Mouse (Mus musculus) kidney, postnatal 0 days (tissue): ENCODE measurements around the gene Fam49a. TPM values are rescaled to one million over a fixed set of nuclear protein-coding genes. Genes with fewer than 3 reads are reported as not detected.
"Not testable (repeated sequence)": the region's sequence is repeated elsewhere in the genome, so short reads cannot be mapped to it uniquely, and the experiment has no call there.

Source experiments
- ATAC-seq: fragments of 200-750 bp; cut with Nextera tagmentation; replicated peaks from 2 replicates; pipeline ENCODE4 v1.8.0; 2017; ENCODE audit warnings: low read depth, moderate number of reproducible peaks, moderate TSS enrichment, moderate library complexity; ENCODE audit not compliant: low FRiP score
- DNase-seq: peaks from one replicate; pipeline ENCODE4 v3.0.0-alpha.2; 2016; ENCODE audit warnings: low spot score
- H3K27ac ChIP-seq: fragments of 300-500 bp; sonication (generic); 2 replicates; pipeline ENCODE4 v1.5.1; 2014; ENCODE audit warnings: mild to moderate bottlenecking
- H3K27me3 ChIP-seq: fragments of 300-500 bp; sonication (generic); 2 replicates; pipeline ENCODE4 v1.6.1; 2014; ENCODE audit warnings: low read length, mixed read lengths; ENCODE audit not compliant: insufficient read depth
- H3K36me3 ChIP-seq: fragments of 300-500 bp; sonication (generic); 2 replicates; pipeline ENCODE4 v1.6.1; 2014; ENCODE audit warnings: low read length, mixed read lengths; ENCODE audit not compliant: insufficient read depth
- H3K4me1 ChIP-seq: fragments of 300-500 bp; sonication (generic); replicated peaks from 2 replicates; pipeline ENCODE4 v1.6.1; 2014; ENCODE audit warnings: antibody characterized with exemption, low read length, mixed read lengths; ENCODE audit not compliant: insufficient read depth
- H3K4me2 ChIP-seq: fragments of 300-500 bp; sonication (generic); 2 replicates; pipeline ENCODE4 v1.6.1; 2014; ENCODE audit warnings: mild to moderate bottlenecking, low read length, moderate library complexity, mixed read lengths
- H3K4me3 ChIP-seq: fragments of 300-500 bp; sonication (generic); replicated peaks from 2 replicates; pipeline ENCODE4 v1.5.1; 2014; ENCODE audit warnings: low read depth, low read length
- H3K9ac ChIP-seq: fragments of 300-500 bp; sonication (generic); 2 replicates; pipeline ENCODE4 v1.6.1; 2014; ENCODE audit warnings: low read depth, low read length
- H3K9me3 ChIP-seq: fragments of 300-500 bp; sonication (generic); replicated peaks from 2 replicates; pipeline ENCODE4 v1.6.1; 2016; ENCODE audit warnings: low read length, inconsistent platforms, mixed read lengths
- CTCF ChIP-seq: IDR thresholded peaks from 2 replicates; pipeline ENCODE4 v1.5.1; 2016; ENCODE audit warnings: antibody characterized with exemption, low read depth, mild to moderate bottlenecking, moderate library complexity
- WGBS: fragments of 180-500 bp; shearing (Covaris S2); extraction: QIAGEN DNeasy Blood & Tissue Kit; methylation state at CpG from one replicate; pipeline ENCODE4 v1.1.7; 2014; 5-methylcytosine and 5-hydroxymethylcytosine counted together
- polyA plus RNA-seq: library from polyadenylated mRNA; unstranded; fragments of >200 nt; fragmentation: Nextera tagmentation; extraction: Ambion mirVana; gene quantifications from 2 replicates; pipeline ENCODE4 v1.2.1, GENCODE M21; 2015

The Fam49a gene
- polyA plus RNA-seq, 1 experiment from 2014 or later: 5.6 TPM

DNA sequence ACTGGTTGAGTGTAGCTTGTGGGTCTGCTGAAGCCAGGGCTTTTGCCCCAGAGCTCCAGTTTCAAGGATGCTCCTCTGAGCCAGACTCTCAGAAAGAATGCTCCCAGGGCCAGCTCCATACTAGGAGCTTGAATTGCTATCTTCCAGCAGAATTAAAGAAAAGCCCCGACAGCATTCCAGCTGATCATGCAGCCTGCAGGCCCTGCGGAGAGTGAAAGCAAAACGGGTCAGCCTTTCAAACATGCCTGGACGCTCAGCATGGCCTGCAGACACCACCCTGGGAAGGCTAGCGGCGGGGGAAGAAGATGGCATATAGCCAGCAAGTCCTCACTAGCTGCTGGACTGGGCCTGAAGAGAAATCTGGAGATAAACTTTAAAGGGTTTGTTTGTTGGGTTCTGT lies 55.0 kb downstream of the Fam49a start:
- Histone ChIP-seq H3K36me3 (no peaks in the 10 kb centered on the region), H3K27me3 (no peaks in the 10 kb centered on the region), H3K9me3 (no peaks in the 10 kb centered on the region), H3K4me3 (no peak overlapping the region), H3K4me2 (no peak overlapping the region), H3K27ac (no peak overlapping the region), H3K4me1 (no peaks in the 10 kb centered on the region), H3K9ac (no peak overlapping the region; the same call in 1 of the 2 replicates)
- ATAC-seq (no peak), DNase-seq (peak; percentile 59)
- no peak for TF ChIP-seq CTCF
- 24% methylated on average over 6 of the region's 6 CpGs for WGBS

DNA sequence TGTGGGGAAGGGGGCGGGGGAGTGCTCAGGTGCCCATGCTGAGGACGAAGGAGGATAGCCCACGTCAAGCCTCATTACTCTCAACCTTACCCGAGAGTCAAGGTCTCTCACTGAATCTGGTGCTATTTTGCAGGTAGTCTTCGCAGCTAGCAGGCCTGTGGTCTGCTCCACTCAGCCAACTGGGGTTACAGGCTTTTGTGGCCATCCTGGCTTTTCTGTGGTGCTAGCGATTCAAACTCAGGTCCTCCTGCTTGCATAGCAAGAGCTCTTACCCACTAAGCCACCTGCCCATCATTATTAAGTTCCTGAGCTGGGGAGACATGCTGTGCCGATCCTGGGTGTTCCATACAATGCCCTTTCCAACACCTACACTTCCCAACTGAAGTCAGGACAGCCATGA lies 55.7 kb downstream of the Fam49a start:
- Histone ChIP-seq H3K4me1 (no peaks in the 10 kb centered on the region), H3K27me3 (no peaks in the 10 kb centered on the region), H3K27ac (no peak overlapping the region), H3K4me2 (no peak overlapping the region), H3K9me3 (no peaks in the 10 kb centered on the region), H3K4me3 (no peak overlapping the region), H3K36me3 (no peaks in the 10 kb centered on the region), H3K9ac (no peak overlapping the region)
- no peak for DNase-seq
- no peak for TF ChIP-seq CTCF
- no peak for ATAC-seq
- WGBS: 69% methylated on average over 7 of the region's 7 CpGs

DNA sequence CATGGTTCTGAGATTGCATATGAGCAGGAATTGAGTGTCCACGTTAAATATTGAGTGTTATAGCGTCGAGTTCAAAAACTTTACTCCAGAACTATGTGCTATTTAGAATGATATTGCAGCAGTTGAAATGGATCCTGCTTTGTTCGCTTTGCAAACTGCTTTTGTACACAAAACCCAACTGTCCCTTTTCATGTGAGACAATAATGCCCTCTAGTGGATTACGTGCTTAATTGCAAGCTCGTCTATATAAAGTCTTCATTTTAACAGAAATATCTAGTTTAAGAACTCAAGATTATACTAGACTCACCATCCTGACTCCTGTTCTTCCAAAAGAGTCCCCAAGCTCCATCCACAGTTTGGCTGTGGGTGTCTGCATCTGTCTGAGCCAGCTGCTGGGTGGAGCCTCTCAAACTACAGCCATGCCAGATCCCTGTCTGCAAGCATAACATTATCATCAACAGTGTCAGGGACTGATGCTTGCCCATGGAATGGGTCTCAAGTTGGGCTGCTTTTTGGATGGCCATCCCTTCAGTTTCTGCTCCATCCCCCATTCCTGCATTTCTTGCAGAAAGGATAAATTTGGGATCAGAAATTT lies 56.3 kb downstream of the Fam49a start:
- peak; percentile 93 for TF ChIP-seq CTCF
- ATAC-seq: no peak
- Histone ChIP-seq H3K4me1 (no peaks in the 10 kb centered on the region), H3K27me3 (no peaks in the 10 kb centered on the region), H3K4me3 (no peak overlapping the region), H3K36me3 (no peaks in the 10 kb centered on the region), H3K27ac (no peak overlapping the region), H3K9ac (no peak overlapping the region), H3K4me2 (no peak overlapping the region), H3K9me3 (no peaks in the 10 kb centered on the region)
- peak; percentile 92 for DNase-seq
- 6% methylated on average over 6 of the region's 6 CpGs for WGBS

DNA sequence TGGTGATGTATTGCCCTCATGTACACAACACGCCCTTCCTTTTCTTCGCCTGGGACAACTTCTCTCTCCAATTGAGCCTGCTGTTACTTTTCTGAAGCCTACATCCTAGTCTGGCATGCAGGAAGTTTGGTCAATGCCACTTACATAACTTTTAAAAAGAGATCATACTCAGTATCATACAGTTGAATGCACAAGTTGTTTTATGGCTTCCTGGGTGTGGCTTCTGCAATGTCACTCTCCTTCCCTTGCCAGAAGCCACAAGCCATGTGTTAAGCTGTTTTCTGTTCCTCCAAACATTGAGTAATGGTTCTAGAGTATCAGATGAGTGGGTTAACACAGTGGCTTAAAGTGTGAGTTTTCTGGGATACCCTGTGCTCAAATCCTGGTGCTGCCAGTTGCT lies 58.8 kb downstream of the Fam49a start:
- ATAC-seq: no peak
- H3K9me3 ChIP-seq: no peaks in the 10 kb centered on the region
- no peak overlapping the region for H3K4me2 ChIP-seq
- no peak overlapping the region for H3K9ac ChIP-seq
- no peaks in the 10 kb centered on the region for H3K27me3 ChIP-seq
- peak; percentile 56 for DNase-seq
- no peak overlapping the region for H3K27ac ChIP-seq
- H3K36me3 ChIP-seq: no peaks in the 10 kb centered on the region
- H3K4me3 ChIP-seq: no peak overlapping the region
- no peaks in the 10 kb centered on the region for H3K4me1 ChIP-seq
- no peak for TF ChIP-seq CTCF
- WGBS: 66% methylated on average over 2 of the region's 2 CpGs

DNA sequence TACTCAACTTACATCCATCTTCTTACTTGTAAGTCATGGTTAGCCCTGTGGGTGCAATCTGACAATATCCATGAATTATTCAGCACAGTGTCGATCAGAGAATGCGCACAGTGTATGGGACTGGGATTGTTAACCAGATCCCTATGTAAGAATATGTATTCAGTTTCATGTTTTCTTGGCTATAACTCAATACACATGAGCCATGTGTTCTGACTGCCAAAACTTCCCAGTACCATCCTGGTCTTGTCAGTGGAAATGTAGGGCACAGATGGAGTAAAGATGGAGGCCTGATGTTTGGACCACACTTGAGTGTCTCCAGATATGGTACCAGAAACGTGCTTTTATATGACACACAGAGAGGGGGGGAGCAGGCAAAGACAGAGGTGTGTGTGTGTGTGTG lies 59.2 kb downstream of the Fam49a start:
- Histone ChIP-seq H3K4me3 (no peak overlapping the region), H3K27ac (no peak overlapping the region), H3K4me2 (no peak overlapping the region), H3K9me3 (no peaks in the 10 kb centered on the region), H3K9ac (no peak overlapping the region), H3K4me1 (no peaks in the 10 kb centered on the region), H3K27me3 (no peaks in the 10 kb centered on the region), H3K36me3 (no peaks in the 10 kb centered on the region)
- TF ChIP-seq CTCF: no peak
- WGBS: 80% methylated on average over 3 of the region's 3 CpGs
- no peak for DNase-seq
- ATAC-seq: no peak

DNA sequence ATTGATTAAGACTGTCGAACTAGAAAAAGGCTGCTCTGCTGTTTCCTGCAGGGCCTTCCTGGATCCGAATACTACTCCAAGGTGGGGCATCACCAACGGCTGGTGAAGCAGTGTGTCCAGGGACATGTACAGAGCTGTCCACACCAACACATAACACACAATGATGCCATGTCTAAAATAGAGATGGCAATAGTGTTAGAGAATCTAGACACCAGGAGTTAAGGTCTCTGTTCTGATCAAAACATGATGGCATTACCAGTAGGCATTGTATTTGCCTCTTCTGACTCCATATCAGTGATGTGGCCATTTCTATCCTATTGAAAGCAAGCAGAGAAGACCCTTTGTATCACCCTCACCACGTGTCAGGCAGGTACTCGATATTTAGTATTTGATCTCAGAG lies 61.1 kb downstream of the Fam49a start:
- H3K36me3 ChIP-seq: no peaks in the 10 kb centered on the region
- H3K4me2 ChIP-seq: no peak overlapping the region
- H3K9me3 ChIP-seq: no peaks in the 10 kb centered on the region
- H3K4me3 ChIP-seq: no peak overlapping the region
- WGBS: 86% methylated on average over 5 of the region's 5 CpGs
- H3K27me3 ChIP-seq: no peaks in the 10 kb centered on the region
- ATAC-seq (no peak), DNase-seq (no peak)
- no peak overlapping the region for H3K27ac ChIP-seq
- no peaks in the 10 kb centered on the region for H3K4me1 ChIP-seq
- H3K9ac ChIP-seq: no peak overlapping the region
- TF ChIP-seq CTCF: no peak

DNA sequence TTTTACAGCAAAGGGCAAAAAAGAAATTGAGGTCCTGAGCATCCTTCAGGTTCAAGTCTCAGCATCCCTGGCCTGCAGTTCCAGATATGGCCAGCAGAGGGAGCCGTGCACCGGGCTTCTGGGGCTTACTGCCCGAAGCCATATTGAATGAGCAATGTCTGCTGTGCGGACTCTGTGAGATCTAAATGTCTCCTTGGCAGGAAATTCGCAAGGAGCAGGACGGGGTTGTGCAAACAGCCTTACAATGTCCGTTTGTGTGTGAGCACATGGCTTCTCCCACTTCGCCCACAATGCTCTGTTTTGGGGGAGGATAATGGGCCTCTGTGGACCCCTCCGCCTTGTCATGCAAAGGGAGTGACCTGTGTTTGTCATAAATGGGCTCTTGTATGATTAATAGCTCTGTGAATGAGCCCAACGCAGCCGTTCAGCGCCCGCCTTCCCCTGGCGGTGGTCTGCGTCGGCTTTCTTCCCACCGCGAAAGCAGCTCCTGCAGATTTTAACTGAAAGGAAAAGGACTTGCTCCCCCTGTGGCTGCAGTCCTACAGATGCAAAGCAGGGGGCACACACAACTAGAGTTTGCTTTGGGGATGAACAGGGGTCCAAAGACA lies 61.8 kb downstream of the Fam49a start:
- peak; percentile 98 for TF ChIP-seq CTCF
- Histone ChIP-seq H3K9me3 (no peaks in the 10 kb centered on the region), H3K27ac (peak overlapping the region; percentile 47; the same call in 1 of the 2 replicates), H3K4me3 (peak overlapping the region; percentile 16; the same call in 1 of the 2 replicates), H3K4me2 (peak overlapping the region; percentile 52), H3K36me3 (no peaks in the 10 kb centered on the region), H3K27me3 (no peaks in the 10 kb centered on the region), H3K4me1 (no peaks in the 10 kb centered on the region), H3K9ac (peak overlapping the region; percentile 8; the same call in 1 of the 2 replicates)
- DNase-seq (peak; percentile 90), ATAC-seq (peak; percentile 79)
- WGBS: 12% methylated on average over 18 of the region's 18 CpGs

DNA sequence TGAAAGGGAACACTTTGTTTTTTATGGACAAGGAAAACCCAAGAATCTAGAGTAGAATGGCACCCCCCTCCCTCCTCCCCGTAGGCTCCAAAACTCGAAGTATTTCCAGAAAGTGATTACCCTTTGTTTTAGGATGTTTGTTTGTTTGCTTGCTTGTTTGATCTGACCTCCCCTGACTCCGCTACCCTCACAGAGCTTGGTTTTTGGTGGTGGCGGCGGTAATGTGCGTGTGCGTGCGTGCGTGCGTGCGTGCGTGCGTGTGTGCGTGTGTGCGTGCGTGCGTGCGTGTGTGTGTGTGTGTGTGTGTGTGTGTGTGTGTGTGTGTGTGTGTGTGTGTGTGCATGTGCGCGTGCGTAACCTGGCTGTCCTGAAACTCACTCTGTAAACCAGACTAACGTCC lies 62.3 kb downstream of the Fam49a start:
- DNase-seq, H3K9ac ChIP-seq, H3K27ac ChIP-seq, H3K9me3 ChIP-seq, H3K27me3 ChIP-seq, H3K4me1 ChIP-seq, H3K36me3 ChIP-seq, H3K4me3 ChIP-seq, ATAC-seq: not testable (repeated sequence)
- 90% methylated on average over 17 of the region's 22 CpGs for WGBS
- peak overlapping the region; percentile 52 for H3K4me2 ChIP-seq
